Mouse (Mus musculus) MEL (cell line): ENCODE results near the gene Plk2. TPM values are rescaled to one million over a fixed set of nuclear protein-coding genes. Genes with fewer than 3 reads are reported as not detected.

ENCODE experiments used
- DNase-seq: peaks from one replicate; pipeline ENCODE4 v3.0.0; 2011; ENCODE audit warnings: low read depth, low spot score
- H3K27ac ChIP-seq: 2 replicates; pipeline ENCODE4 v1.5.1; 2012; ENCODE audit warnings: low read depth, mild to moderate bottlenecking, control low read depth, low read length, moderate library complexity; ENCODE audit not compliant: control insufficient read depth
- H3K27me3 ChIP-seq, 2 experiments: fragments of 150-350 bp in 1 of 2; sonication (generic) in 1 of 2; 2 replicates each; pipeline ENCODE4 v1.6.1; 2012; ENCODE audit warnings: low read length in 2 of 2, mild to moderate bottlenecking in 2 of 2, improper control_type of control experiment in 1 of 2, moderate library complexity in 1 of 2; ENCODE audit not compliant: insufficient read depth in 2 of 2, control insufficient read depth in 1 of 2
- H3K36me3 ChIP-seq, 2 experiments: 2 replicates each; pipeline ENCODE4 v1.6.1; 2012 to 2014; ENCODE audit warnings: low read length in 2 of 2, improper control_type of control experiment in 1 of 2, inconsistent platforms in 1 of 2, mild to moderate bottlenecking in 1 of 2; ENCODE audit not compliant: insufficient read depth in 2 of 2, control insufficient read depth in 1 of 2
- H3K4me1 ChIP-seq, 2 experiments: fragments of 150-350 bp in 1 of 2; sonication (generic) in 1 of 2; 2 replicates each; pipeline ENCODE4 v1.6.1; 2012; ENCODE audit warnings: low read length in 2 of 2, improper control_type of control experiment in 1 of 2, mild to moderate bottlenecking in 1 of 2; ENCODE audit not compliant: insufficient read depth in 2 of 2, control insufficient read depth in 1 of 2
- H3K4me3 ChIP-seq, 2 experiments: fragments of 150-350 bp in 1 of 2; sonication (generic) in 1 of 2; 2 replicates each; pipeline ENCODE4 v1.5.1; 2012; ENCODE audit warnings: low read depth in 2 of 2, low read length in 2 of 2, mild to moderate bottlenecking in 2 of 2, moderate library complexity in 2 of 2, control low read depth in 1 of 2, improper control_type of control experiment in 1 of 2; ENCODE audit not compliant: control insufficient read depth in 1 of 2, insufficient read depth in 1 of 2
- H3K79me2 ChIP-seq: 2 replicates; pipeline ENCODE4 v1.6.1; 2012; ENCODE audit warnings: mild to moderate bottlenecking, low read length, moderate library complexity; ENCODE audit not compliant: control insufficient read depth, poor library complexity, insufficient read depth
- H3K9ac ChIP-seq: 2 replicates; pipeline ENCODE4 v1.6.1; 2012; ENCODE audit warnings: low read depth, mild to moderate bottlenecking, control low read depth, low read length, moderate library complexity; ENCODE audit not compliant: control insufficient read depth, poor library complexity, severe bottlenecking
- H3K9me3 ChIP-seq: fragments of 150-350 bp; sonication (generic); replicated peaks from 2 replicates; pipeline ENCODE4 v1.6.1; 2012; ENCODE audit warnings: mild to moderate bottlenecking, low read length, improper control_type of control experiment, moderate library complexity; ENCODE audit not compliant: insufficient read depth
- BHLHE40 ChIP-seq: IDR thresholded peaks from 2 replicates; pipeline ENCODE4 v1.6.1; 2012; ENCODE audit warnings: low read depth, mild to moderate bottlenecking, inconsistent platforms, low read length, improper control_type of control experiment, borderline replicate concordance
- CHD1 ChIP-seq: IDR thresholded peaks from 2 replicates; pipeline ENCODE4 v1.6.1; 2012; ENCODE audit warnings: low read depth, mild to moderate bottlenecking, inconsistent platforms, low read length, improper control_type of control experiment
- CTCF ChIP-seq, 3 experiments: IDR thresholded peaks in 2 of 3; conservative IDR thresholded peaks in 1 of 3; 2 replicates each; pipeline ENCODE4 v1.5.1; 2011 to 2012; ENCODE audit warnings: low read length in 3 of 3, low read depth in 2 of 3, mild to moderate bottlenecking in 2 of 3, improper control_type of control experiment in 1 of 3, inconsistent platforms in 1 of 3, mixed read lengths in 1 of 3, moderate library complexity in 1 of 3; ENCODE audit not compliant: control insufficient read depth in 1 of 3, insufficient read depth in 1 of 3, poor library complexity in 1 of 3, severe bottlenecking in 1 of 3
- E2F4 ChIP-seq: IDR thresholded peaks from 2 replicates; pipeline ENCODE4 v1.6.1; 2011; ENCODE audit warnings: low read depth, low read length, improper control_type of control experiment, borderline replicate concordance
- GABPA ChIP-seq: IDR thresholded peaks from 2 replicates; pipeline ENCODE4 v1.6.1; 2012; ENCODE audit warnings: low read depth, mild to moderate bottlenecking, inconsistent platforms, low read length, improper control_type of control experiment, moderate library complexity
- GATA1 ChIP-seq: IDR thresholded peaks from 2 replicates; pipeline ENCODE4 v1.6.1; 2011; ENCODE audit warnings: low read depth, low read length, improper control_type of control experiment
- JUND ChIP-seq: IDR thresholded peaks from 2 replicates; pipeline ENCODE4 v1.6.1; 2011; ENCODE audit warnings: low read depth, mild to moderate bottlenecking, improper control_type of control experiment, low read length
- KAT2A ChIP-seq: conservative IDR thresholded peaks from 2 replicates; pipeline ENCODE4 v1.6.1; 2012; ENCODE audit warnings: low read depth, low read length, improper control_type of control experiment, inconsistent platforms
- MAFK ChIP-seq: IDR thresholded peaks from 2 replicates; pipeline ENCODE4 v1.6.1; 2011; ENCODE audit warnings: low read depth, mild to moderate bottlenecking, low read length, improper control_type of control experiment, borderline replicate concordance
- MAX ChIP-seq: IDR thresholded peaks from 2 replicates; pipeline ENCODE4 v1.6.1; 2011; ENCODE audit warnings: low read length, improper control_type of control experiment
- MYB ChIP-seq: IDR thresholded peaks from 2 replicates; pipeline ENCODE4 v1.6.1; 2011; ENCODE audit warnings: mild to moderate bottlenecking, low read depth, low read length, improper control_type of control experiment
- NRF1 ChIP-seq: IDR thresholded peaks from 2 replicates; pipeline ENCODE4 v1.6.1; 2014; ENCODE audit warnings: low read depth, mild to moderate bottlenecking, inconsistent platforms, low read length, improper control_type of control experiment, moderate library complexity; ENCODE audit not compliant: poor library complexity, insufficient read depth, severe bottlenecking
- POLR2AphosphoS2 ChIP-seq: IDR thresholded peaks from 2 replicates; pipeline ENCODE4 v1.6.1; 2011; ENCODE audit warnings: low read length, improper control_type of control experiment
- POLR2AphosphoS5 ChIP-seq: IDR thresholded peaks from 2 replicates; pipeline ENCODE4 v1.6.1; 2012; ENCODE audit warnings: low read depth, borderline replicate concordance, mild to moderate bottlenecking, inconsistent platforms, low read length, moderate library complexity, mixed read lengths
- RAD21 ChIP-seq: IDR thresholded peaks from 2 replicates; pipeline ENCODE4 v1.6.1; 2011; ENCODE audit warnings: mild to moderate bottlenecking, low read depth, low read length, improper control_type of control experiment
- TBP ChIP-seq: IDR thresholded peaks from 2 replicates; pipeline ENCODE4 v1.8.0; 2011; ENCODE audit warnings: low read depth, low read length, improper control_type of control experiment
- TCF12 ChIP-seq: IDR thresholded peaks from 2 replicates; pipeline ENCODE4 v1.6.1; 2014; ENCODE audit warnings: low read depth, mild to moderate bottlenecking, inconsistent platforms, low read length, improper control_type of control experiment, moderate library complexity
- USF1 ChIP-seq: IDR thresholded peaks from 2 replicates; pipeline ENCODE4 v1.6.1; 2014; ENCODE audit warnings: low read depth, mild to moderate bottlenecking, inconsistent platforms, low read length, improper control_type of control experiment, moderate library complexity
- ZKSCAN1 ChIP-seq: IDR thresholded peaks from 2 replicates; pipeline ENCODE4 v1.6.1; 2012; ENCODE audit warnings: low read depth, mild to moderate bottlenecking, inconsistent platforms, low read length, improper control_type of control experiment, moderate library complexity
- ZNF384 ChIP-seq: IDR thresholded peaks from 2 replicates; pipeline ENCODE4 v1.6.1; 2012; ENCODE audit warnings: low read depth, mild to moderate bottlenecking, inconsistent platforms, low read length, improper control_type of control experiment
- polyA plus RNA-seq, 2 experiments: library from polyadenylated mRNA; stranded (reverse) in 1 of 2; unstranded in 1 of 2; fragments of >175 nt in 1 of 2; fragments of >200 nt in 1 of 2; gene quantifications; 2 replicates each; pipeline versions ENCODE4 v1.2.1 to v1.2.4; 2012; ENCODE audit warnings: low replicate concordance in 2 of 2, low read depth in 1 of 2; ENCODE audit not compliant: insufficient read length in 2 of 2, insufficient read depth in 1 of 2, missing spikeins in 1 of 2
- total RNA-seq: library from RNA; depleted of rRNA; stranded (reverse); fragments of 300-350 nt; gene quantifications from 2 replicates; pipeline ENCODE4 v1.2.3, GENCODE M21; 2012

Gene Plk2
- total and polyA plus RNA-seq, 3 experiments = not detected

DNA sequence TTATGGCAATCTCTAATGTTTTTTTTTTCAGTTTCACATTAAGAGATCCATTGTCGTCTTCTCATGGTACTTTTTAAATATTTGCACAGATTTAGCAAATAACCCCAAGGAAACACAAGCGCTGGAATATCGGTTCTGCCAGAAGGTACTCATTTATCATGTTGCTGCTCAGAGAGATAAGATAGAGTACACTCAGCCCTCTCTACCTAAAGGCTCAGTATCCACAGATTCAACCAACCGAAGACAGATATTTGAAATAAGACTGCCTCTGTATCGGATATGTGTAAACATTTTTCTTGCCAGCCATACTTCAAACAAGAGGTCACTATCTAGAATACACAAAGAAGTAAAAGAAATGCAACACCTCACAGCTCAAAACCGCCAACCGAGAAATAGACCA, 27.6 kb downstream of the Plk2 start:
- Histone ChIP-seq H3K79me2 (no peaks in the 10 kb centered on the region), H3K36me3 (no peaks in the 10 kb centered on the region), H3K27ac (no peak overlapping the region), H3K4me3 (no peak overlapping the region), H3K27me3 (no peaks in the 10 kb centered on the region), H3K9ac (no peak overlapping the region), H3K4me1 (no peaks in the 10 kb centered on the region), H3K9me3 (no peaks in the 10 kb centered on the region)
- DNase-seq = no peak
- TF ChIP-seq POLR2AphosphoS2 (no peak), CTCF (IDR thresholded peaks at IDR 0.05 in 2 of 3, conservative IDR thresholded peaks at IDR 0.05 in 1 of 3; ENCODE audit: control insufficient read depth in 1 of 3, insufficient read depth in 1 of 3, low read depth in 2 of 3, low read length in 3 of 3, poor library complexity in 1 of 3, severe bottlenecking in 1 of 3) (no peak), NRF1 (no peak), MAX (no peak)

DNA sequence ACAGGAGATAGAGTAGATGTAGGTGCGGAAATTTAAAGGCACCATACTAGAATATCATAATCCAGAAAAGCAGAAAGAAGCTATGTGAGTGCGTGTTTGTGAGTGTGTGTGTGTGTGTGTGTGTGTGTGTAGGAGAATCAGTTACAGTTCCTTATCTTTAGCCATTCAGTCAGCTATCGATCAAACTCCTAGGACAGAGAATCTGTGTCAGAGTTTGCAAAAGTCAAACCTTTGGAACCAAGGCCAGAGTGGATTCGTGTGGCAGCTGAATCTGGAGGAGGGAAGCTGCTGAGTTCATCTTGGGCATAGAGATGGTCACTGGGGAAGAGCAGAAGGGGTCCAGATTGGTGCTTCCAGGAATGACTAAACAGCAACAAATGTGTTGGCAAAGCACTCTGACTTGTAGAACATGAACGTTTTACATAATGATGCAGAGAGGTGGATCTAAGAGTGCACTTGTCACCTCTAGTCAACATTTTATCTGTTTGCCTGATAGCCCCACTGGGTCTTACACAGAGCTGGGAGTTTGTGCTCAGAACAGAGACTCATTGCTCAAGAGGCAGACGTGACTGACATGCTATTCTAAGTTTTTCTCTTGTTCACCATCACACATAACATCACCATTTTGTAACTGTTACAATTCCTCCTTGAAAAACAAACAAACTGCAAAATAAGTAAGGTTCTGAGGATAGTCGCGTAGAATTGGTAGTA, 30.8 kb downstream of the Plk2 start:
- Histone ChIP-seq H3K79me2 (no peaks in the 10 kb centered on the region), H3K27ac (no peak overlapping the region), H3K4me3 (no peak overlapping the region), H3K9me3 (no peaks in the 10 kb centered on the region), H3K9ac (no peak overlapping the region), H3K27me3 (no peaks in the 10 kb centered on the region), H3K36me3 (no peaks in the 10 kb centered on the region), H3K4me1 (no peaks in the 10 kb centered on the region)
- no peak for DNase-seq
- no peak for TF ChIP-seq GATA1
- no peak for TF ChIP-seq USF1
- no peak for TF ChIP-seq RAD21
- TF ChIP-seq NRF1 = no peak
- TF ChIP-seq GABPA = no peak
- TF ChIP-seq POLR2AphosphoS5 = no peak
- no peak for TF ChIP-seq MYB
- no peak for TF ChIP-seq KAT2A
- TF ChIP-seq CHD1 = no peak
- no peak for TF ChIP-seq MAFK
- no peak for TF ChIP-seq ZNF384
- TF ChIP-seq BHLHE40 = no peak
- no peak for TF ChIP-seq JUND
- no peak for TF ChIP-seq MAX
- TF ChIP-seq ZKSCAN1 = no peak
- TF ChIP-seq E2F4 = no peak
- no peak for TF ChIP-seq POLR2AphosphoS2
- TF ChIP-seq TCF12 = no peak
- TF ChIP-seq TBP = no peak
